Mouse (Mus musculus) fat pad, adult 2 months (tissue): Measurements from ENCODE around the gene Zfand3.

Experiments used
- DNase-seq: peaks from one replicate; pipeline ENCODE4 v3.0.0-alpha.2; 2011; ENCODE audit warnings: low read depth, low spot score; ENCODE audit errors: extremely low read depth

The Zfand3 gene

DNA sequence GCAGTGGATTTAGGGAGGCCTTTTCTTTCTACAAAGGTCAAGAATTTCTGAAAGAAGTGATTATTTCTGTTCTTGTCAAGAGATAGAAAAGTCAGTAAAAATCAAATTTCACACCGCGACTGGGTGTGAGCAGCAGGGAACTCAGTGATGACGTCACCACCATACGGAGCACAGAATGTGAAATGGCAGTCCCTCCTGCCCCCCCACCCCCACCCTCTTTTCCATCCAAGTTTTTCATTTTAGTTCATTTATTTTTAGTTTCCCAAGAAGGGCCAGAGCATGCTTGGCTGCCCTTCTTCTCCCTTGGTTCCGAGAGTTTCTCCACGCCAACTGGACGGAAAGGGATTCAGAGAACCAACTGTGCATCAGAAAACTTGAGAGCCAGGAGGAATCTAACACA, 6.8 kb upstream of the Zfand3 start:
- no peak for DNase-seq

DNA sequence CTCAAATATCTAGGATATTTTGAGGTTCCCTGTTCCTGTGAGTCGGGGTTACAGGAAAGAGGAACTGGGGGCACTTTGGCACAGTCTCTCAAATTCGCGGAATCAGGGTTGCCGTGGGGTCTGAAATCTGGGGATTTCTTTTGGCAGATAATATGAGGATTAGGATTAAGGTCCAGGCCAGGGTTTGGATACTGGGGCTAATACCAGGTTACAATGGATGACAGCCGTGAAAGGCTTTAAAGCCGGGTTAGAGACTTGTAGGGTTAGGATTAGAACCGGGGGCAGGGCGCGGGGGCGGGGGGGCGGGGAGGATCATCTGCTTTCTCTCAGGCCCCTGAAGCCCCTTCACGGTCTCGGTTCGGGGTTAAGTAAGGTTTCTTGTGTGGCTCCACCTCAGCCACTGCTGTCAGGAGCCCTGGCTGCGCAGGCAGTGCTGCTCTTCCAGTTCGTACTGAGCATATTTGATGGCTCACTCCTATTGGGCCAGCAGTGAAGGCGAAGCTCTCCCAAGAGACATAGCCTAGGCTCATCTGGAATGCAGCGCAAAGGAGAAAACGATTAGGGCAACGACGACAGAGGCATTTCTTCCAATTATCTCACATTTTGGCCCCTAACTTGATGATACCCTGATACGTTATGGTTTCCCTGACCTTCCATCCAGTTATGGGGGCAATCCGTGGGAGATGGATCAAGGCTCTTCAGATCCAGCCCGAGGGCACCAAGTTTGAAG, 5.8 kb upstream of the Zfand3 start:
- DNase-seq, result no peak

DNA sequence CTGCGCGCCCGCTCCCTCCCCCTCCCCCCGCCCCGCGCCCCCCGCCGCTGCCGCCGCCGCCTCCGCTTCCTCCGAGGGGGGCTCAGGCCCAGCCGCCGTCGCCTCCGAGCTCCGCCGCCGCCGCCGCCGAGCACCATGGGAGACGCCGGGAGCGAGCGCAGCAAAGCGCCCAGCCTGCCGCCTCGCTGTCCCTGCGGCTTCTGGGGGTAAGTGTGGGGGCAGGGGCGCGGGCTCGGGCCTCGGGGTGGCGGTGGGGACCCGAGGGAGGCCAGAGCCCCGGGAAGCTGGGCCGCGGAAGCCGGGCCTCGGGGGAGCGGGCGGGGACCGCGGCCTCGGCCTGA, 540 bp downstream of the Zfand3 start:
- no peak for DNase-seq

DNA sequence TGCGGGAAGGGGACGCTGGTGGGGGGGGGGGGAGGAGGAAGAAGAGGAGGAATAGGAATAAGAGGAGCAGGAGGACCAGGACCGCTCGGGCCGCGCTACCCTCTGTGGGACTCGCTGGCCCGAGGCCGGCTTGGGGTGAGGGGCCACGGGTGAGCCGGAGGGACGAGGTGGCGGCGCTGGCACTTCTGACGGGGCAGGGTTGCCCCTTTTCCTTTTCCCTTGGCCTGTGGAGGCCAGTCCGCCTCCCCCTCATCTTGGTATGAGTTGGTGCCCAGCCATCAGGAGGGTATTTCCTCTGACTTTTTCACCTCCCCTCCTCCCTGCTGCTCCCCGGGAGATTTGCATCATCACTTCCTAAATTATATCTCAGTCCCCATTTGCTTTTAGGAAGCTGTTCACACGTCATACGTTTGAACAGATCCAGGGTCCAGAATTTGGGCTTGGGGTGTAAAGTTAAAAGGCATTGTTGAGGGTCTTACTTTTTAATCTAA, 963 bp downstream of the Zfand3 start:
- DNase-seq, result no peak

DNA sequence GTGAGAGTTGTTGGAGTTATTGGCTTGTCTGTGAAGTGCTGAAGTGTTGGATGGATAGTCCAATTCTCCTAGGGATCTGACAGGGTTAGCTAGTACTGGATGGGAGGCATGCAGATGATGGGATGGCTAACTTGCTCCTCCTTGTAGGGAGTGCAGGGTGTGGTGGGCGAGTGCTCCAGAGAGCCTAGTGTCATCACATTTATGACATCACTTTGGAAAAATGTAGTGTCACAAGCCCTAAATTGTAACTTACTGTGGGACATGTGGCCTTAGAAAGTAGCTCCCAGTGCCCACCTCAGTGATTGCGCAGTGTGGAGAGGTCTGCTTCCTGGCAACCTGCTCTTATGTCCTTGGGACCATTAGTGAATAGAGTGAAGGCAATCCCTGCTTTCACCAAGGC, 2.3 kb downstream of the Zfand3 start:
- DNase-seq, result no peak

DNA sequence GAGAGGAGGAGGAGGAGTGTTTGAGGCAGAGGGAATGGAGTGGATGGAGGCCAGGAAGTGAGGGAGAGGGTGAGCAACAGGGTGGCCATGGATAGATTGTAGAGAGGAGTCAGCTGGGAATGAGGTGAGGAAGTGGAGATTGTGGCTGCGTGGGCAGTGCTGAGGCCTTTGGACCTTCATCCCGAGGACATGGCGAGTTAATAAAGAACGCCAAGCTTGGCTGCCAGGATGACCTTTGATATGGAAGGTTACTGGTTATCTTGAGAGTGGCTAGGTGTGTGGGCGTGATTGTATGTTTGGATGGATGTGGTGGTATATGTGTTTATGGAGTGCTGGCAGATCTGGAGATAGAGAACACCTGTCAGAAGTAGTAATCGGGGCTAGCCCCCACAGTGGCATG, 3.4 kb downstream of the Zfand3 start:
- DNase-seq, result no peak

DNA sequence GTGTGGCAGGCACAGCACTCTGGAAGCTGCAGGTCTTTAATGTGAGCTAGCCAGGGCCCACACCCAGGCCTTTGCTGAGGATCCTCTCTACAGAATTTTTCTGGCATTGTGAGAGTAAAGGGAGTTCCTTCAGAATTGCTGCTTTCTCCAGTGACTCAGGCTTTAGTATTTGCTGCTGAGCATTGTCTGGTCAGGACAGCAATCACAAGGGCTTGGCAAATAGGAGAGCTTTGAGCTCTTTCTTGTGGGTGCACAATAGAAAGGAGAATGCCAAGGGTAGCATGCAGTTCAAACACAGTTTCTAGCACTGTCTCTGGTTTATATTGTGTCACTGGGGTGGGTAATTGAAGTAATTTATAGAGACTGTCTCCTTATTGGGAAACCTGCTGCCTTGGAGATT, 3.9 kb downstream of the Zfand3 start:
- DNase-seq, result peak; percentile 19

DNA sequence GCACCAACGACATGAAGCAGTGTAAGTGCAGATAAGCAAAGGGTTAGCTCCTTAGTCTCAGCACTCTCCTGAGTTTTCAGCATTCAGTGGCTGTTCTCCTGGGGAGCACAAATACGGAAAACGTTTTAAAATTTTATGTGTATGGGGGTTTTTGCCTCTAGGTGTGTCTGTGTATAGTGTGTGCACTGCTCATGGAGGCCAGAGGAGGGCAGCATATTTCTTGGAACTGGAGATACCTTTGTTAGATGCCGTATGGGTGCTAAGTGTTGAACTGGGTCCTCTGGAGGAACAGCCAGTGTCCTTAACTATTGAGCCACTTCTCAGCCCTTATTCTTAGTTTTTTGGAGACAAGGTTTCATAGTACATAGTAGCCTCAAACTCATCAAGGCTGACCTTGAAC, 10.1 kb downstream of the Zfand3 start:
- DNase-seq, result no peak

DNA sequence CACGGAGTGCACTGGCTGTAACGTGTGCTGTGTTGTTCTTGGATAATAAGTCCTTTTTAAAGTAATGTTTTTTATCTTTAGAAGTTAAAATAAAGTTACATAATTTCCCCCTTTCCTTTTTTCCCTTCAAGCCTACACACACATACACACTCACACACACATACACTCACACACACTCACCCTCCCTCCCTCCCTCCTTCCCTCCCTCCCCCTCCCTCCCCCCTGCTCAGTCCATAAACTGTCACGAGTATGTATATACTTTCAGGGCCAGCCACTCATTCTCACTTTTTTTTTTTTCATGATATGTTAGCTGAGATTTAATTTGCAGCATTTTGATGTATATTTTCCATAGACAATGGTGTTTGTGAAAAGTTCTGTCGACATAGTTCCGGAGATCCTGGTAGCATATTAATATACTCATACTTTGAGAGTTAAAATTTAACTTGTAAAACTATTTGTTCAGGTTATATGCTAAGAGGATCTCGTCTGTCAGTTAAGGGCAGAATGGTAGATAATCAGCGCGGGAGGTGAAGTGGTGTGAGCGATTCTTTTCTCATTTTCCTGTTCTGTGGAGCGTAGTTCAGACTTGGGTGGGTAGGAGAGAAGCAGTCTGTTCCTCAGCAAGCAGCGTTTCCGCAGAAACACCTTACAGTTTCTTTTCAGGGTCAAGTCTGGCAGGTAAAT, 14.5 kb downstream of the Zfand3 start:
- no peak for DNase-seq

DNA sequence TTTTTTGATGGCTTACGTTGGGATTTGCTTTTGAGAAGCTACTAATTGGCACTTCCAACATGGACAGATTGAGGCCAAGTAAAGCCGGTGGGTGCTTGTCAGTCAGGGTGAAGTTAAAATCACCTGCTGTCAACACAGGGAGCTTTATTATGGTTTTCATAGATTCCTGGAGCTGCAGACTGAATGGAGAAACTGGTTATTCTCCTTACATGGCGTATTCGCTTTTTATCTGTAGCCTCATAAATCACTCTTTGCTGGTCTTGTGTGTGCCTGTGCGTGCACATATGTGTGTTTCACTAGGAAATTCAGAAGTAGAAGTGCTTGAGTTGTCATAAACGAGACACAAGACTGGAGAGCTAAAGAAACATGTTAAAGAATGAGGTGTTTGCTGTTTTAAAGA, 15.4 kb downstream of the Zfand3 start:
- no peak for DNase-seq

DNA sequence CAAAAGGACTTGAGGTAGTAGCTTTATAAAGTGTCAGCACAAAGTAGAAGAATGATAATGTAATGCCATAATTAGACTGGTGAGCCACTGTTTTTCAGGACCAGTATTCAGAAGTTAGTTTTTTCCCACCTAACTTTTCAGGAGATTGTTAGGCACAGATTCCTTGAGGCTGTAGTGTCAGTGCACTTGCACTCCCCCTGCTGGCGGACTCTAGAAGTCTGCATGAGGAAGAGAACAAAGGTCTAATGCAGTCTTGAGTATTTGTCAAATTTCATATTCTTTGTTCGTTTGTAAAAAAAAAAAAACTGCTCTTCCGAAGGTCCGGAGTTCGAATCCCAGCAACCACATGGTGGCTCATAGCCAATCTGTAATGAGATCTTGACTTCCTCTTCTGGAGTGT, 20.1 kb downstream of the Zfand3 start:
- no peak for DNase-seq

DNA sequence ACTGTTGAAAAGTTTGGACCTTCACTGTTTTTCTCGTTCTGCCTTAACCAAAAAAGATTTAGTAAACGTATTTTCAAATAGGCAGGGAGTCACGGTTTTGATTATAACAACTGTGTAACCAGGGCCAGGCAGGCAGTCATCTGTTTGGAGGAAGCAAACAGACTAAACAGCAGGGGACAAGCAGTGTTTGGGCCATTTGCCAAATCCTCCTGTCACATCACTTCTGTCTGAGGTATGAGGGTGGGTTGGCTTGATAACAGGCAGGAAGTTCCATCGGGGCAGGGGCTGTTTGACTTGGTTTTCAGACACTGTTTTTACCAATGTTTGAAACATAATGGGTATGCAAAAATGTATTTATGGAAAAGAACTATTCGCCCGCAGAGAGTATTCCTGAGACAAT, 22.1 kb downstream of the Zfand3 start:
- no peak for DNase-seq

DNA sequence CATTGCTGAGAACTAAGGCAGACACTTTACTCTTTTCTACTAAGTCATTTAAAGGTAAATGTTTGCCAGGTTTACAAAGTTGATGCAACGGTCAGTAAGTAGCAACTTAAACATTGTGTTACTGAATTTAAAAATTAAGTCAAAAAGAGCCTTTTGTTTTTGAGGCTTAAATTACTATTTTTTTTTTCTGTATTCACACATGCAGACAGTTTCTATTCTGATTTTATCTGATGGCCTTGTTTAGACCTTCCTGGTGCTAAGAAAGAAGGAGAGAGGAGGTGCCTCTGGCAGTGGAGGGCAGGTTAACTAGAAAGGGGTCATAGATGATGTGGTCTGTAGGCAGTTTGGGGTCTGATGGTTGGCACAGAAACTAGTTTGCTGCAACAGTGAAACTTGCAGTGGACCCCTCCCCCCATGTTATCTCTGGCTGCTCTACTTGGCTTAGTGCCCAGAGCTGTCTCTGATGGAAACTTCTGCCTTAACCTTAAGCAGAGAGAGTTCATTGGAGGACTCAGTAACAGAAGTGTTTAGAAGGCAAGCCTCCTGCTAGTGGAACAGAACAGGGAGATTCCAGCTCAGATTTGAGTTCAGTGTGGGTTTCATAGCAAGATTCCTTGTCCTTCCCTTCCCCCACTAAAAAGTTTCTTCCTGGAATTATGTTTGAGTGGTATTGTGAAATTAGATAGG, 23.0 kb downstream of the Zfand3 start:
- DNase-seq, result no peak

DNA sequence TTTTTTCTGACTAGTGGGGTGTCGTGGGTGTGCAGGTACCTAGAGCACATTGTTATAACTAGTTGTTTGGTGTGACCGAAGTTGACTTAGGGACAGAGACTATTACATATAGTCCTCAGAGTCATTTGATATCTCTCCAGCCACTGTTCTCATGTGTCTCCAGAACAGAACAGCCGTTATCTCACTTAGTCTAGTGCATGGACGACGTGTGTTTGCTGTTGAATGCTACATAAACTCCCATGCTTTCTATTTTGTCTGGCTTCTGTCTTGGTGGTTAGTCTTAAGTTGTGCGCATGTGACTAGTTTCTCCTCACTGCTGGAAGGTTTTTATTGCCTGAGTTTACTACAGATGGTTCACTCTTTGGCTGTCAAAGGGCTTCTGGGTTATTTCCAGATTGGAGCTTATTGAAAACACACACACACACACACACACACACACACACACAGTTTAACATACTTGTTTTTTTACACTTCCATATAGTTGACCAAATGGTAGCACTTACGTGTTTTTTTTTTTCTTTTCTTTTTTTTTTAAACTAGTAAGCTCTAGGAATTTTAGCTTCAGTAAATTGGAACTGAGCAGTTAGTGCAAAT, 25.2 kb downstream of the Zfand3 start:
- no peak for DNase-seq

DNA sequence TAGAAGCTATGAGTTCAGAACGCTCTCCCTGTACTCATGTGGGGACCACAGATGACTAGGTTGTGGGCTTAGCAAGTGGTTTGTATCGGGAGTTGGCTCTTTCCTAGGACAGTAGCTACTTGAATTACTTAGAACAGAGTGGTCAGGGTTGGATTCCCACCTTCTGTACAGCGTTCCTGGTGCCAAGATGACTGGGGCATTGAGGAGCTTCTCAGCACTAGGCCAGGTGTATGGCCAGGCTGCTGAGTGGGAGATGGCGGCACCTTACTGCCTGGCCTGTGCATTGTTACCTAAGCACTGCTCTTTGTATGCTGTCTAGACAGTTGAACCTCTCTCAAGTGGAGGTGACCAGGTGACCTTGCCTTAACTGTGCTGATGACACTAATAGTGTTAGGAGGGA, 28.3 kb downstream of the Zfand3 start:
- no peak for DNase-seq

DNA sequence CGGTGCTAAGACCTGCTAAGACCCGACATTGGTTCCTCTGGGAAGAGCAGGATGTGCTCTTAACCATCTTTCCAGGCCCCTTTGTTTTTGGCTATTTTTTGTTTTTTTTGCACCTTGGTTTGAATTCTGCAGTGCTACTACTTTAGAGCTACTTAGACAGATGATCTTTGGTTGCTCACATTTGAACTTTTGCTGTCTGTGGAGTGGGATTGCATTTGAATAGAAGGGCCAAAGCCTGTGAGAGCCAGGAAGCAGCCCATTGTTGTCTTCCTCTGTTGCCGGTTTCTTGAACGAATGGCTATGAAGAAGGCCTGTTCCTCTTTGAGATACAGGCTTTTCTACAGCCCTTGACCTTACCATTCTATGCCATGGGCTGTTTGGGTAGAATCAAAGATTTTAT, 29.5 kb downstream of the Zfand3 start:
- DNase-seq, result no peak

DNA sequence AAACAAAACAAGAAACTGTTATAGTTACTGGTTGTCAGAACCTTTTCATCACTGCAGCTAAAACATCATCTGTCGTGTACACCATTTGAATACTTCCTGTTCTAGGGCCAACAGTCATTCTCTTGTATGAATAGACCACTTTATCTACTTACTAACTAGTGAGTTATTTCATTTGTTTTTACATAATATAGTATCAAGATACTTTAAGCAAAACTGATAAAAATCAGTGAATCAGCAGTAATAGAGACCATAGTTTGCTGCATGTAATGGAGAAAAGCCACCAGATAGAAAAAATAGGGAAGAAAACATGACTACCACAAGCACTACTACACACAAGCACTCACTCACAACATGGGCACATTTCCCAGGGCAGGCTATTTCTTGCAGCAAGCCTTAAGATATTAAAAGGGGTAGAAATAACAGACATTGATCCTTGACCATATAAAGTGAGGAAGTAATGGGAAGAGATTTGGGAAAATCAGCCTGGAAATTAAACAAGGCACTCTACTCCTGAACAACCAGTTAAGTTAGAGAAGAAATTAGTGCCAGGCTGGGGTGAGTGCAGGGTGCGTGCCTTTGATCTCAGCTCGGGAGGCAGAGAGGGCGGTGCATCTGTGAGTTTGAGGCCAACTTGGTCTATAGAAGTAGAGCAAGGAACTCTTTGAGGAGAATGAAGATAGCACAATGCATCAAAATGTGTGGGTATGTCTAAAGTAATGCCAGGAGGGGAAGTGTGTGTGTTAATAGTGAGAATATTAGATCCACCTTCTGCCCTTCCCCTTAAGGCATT, 30.9 kb downstream of the Zfand3 start:
- DNase-seq, result no peak

DNA sequence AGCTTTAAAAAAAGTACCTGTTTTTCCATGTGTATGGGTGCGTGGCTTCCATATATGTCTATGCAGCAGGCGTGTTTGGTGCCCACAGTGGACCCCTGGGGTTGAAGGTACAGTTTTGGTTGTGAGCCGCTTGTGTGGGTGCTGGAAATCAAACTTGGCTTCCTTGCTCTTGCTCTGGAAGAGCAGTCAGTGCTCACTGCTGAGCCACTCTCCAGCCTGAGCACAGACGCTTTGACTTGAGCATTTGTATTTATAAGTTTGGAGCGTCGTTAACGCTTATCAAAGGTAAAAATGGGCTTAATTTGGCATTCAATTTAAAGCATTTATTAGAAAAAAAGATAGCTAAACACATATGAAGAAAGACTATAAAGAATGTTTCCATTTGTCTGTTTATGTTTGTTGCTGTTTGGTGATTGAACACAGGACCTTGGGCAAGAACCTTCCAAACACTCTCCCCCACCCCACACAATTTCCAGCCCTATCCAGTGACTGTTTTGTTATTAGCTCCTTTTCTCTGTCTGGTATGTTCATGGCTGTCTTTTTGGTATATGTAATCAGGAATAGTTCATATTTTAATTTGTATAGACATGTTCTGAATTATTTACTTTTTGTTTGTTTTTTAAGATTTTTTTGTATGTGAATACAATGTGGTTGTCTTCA, 38.8 kb downstream of the Zfand3 start:
- no peak for DNase-seq

DNA sequence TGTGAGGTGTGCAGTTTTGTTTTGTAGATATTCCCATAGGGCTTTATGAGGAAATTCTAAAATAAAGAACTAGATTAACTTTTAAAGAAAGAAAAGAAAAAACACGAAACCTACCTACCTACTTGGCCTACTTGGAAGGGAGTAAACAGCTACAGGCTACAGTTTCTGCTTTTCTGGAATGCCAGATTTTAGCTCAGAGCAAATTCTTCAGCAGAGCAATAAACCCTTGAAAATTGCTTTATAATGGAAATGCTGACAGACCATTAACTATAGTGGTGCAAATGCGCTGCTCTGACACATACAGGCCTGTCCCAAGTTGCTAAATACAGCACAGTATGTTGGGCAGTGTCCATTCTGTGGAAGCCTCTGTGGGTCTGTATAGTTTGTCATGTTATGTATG, 40.6 kb downstream of the Zfand3 start:
- DNase-seq, result peak; percentile 68

DNA sequence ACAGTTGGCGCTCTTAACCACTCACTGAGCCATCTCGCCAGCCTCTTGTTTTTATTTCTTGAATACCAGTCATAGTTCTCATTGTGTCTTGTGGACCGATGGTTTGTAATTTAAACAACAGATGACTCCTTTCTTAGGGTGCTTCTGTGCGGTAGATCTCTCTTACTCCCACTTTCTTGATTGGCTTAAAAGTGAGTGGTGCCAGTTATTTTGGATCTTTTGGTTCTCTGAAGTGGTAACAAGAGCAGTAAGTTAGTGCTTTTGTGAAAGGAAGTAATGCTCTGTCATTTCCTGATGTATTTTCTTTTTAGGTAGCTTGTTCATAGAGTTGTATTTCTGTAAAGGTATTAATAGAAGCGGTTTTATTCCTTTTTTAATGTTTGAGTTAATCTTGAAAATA, 42.1 kb downstream of the Zfand3 start:
- no peak for DNase-seq
